Mouse (Mus musculus) testis, postnatal 10 days (tissue): ENCODE measurements at regions not wholly inside any gene's neighbourhood (a gene's known extent, or its start where the extent isn't known, plus 50 kb on each side); places are given as distances from the start of the nearest gene placed in this dataset.

Experiments
- DNase-seq: peaks from one replicate; pipeline ENCODE4 v3.0.0; 2021; ENCODE audit warnings: low spot score

GRCm38 (mm10) chr7:64101679-64102078, 52.0 kb upstream of the Trpm1 start:
- no peak for DNase-seq

DNA sequence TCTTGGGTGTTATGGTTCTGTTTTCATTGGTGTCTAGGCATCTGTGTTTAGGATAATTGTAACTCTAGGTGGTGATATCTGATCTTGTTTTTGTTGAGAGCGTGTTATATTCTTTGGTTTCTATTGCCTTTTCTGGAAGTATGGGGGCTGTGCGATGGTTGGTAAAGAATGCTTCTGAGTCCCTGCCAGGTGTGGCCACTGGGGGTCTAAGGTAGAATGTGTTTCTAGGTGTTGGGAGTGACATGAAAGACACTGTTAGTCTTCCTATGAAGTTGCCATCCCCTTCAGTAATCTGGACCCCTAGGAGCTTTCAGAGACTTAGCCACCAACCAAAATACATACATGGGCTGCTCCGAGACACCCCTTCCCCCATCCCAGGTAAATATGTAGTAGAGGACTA, 54.0 kb upstream of the Trpm1 start:
- DNase-seq, result no peak

DNA sequence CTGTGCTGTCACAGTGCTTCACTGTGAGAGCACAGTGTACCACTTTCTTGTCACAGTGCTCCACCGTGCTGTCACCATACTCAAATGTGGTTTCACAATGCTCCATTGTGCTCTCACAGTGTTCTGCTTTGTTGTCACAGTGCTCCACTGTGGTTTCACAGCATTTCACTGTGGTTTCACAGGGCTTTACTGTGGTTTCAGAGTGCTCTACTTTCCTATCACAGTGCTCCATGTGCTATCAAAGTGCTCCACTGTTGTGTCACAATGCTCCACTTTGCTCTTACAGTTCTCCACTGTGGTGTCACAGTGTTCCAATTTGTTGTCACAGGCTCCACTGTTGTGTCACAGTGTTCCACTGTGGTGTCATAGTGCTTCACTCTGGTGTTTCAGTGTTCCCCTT, 63.6 kb upstream of the Trpm1 start:
- no peak for DNase-seq

- DNase-seq, result no peak
These were observed 64.6 kb upstream of the Trpm1 start for GRCm38 (mm10) chr7:64089034-64089433.

DNA sequence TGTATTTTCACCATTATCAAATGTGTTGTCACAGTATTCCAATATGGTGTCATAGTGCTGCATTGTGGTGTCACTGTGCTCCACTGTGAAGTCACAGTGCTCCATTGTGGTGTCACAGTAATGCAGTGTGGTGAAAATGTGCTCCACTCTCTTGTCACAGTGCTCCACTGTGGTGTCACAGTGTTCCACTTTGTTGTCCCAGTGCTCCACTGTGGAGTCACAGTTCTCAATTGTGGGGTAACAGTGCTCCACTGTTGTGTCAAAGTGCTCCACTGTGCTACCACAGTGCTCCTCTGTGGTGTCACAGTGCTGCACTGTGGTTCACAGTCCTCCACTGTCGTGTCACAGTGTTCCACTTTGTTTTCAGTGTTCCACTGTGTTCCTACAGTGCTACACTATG, 69.7 kb upstream of the Trpm1 start:
- DNase-seq, result peak; percentile 17

DNA sequence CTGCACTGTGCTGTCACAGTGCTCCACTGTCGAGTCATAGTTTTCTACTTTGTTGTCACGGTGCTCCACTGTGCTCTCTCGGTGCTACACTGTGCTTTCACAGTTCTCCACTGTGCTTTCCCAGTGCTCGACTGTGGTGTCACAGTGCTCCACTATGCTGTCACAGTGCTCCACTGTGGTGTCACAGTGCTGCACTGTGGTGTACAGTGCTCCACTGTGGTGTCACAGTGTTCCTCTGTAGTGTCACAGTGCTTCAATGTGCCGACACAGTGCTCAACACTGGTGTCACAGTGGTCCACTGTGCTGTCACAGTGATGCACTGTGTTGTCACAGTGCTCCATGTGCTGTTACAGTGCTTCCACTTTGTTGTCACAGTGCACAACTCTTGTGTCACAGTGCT, 71.0 kb upstream of the Trpm1 start:
- peak; percentile 17 for DNase-seq

GRCm38 (mm10) chr7:64082201-64082600, 71.4 kb upstream of the Trpm1 start:
- DNase-seq, result peak; percentile 11

- peak; percentile 22 for DNase-seq
These were observed 72.0 kb upstream of the Trpm1 start for GRCm38 (mm10) chr7:64081618-64082017.

DNA sequence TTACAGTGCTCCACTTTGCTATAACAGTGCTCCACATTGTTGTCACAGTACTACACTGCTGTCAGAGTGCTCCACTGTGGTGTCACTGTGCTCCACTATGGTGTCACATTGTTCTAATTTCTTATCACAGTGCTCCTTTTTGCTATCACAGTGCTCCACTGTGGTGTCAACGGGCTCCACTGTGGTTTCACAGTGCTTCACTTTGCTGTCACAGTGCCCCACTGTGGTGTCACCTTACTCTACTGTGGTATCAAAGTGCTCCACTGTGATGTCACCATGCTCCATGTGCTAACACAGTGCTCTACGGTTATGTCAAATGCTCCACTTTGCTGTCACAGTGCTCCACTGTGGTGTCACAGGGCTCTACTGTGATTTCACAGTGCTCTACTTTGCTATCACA, 72.6 kb upstream of the Trpm1 start:
- DNase-seq, result peak; percentile 12

DNA sequence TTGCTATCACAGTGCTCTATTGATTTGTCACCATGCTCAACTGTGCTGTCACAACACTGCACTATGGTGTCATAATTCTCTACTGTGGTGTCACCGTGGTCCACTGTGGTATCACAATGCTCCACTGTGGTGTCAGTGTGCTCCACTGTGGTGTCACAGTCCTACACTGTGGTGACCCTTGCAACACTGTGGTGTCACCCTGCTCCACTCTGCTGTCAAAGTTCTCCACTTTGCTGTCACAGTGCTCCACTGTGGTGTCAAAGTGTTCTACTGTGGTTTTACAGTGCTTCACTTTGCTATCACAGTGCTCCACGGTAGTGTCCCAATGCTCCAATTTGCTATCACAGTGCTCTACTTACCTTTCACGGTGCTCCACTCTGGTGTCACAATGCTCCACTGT, 74.3 kb upstream of the Trpm1 start:
- peak; percentile 14 for DNase-seq

DNA sequence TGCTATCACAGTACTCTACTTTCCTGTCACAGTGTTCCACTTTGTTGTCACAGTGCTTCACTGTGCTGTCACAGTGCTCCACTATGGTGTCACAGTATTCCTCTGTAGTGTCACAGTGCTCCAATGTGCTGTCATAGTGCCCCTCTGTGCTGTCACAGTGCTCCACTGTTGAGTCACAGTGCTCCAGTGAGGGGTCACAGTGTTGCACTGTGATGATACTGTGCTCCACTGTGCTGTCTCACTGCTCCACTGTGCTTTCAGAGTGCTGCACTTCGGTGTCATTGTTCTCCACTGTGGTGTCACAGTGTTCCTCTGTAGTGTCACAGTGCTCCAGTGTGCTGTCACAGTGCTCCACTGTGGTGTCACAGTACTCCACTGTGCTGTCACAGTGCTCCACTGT, 75.0 kb upstream of the Trpm1 start:
- peak; percentile 18 for DNase-seq

DNA sequence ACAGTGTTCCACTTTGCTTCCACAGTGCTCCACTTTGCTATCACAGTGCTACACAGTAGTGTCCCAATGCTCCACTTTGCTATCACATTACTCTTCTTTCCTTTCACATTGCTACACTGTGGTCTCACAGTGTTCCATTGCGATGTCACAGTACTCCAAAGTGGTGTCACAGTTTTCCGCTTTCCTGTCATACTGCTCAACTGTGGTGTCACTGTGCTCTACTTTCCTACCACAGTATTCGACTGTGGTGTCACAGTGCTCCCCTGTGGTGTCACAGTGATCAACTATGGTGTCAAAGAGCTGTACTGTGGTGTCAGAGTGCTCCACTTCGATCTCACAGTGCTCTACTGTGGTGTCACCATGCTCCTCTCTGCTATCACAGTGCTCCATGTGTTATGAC, 76.1 kb upstream of the Trpm1 start:
- DNase-seq, result peak; percentile 41

DNA sequence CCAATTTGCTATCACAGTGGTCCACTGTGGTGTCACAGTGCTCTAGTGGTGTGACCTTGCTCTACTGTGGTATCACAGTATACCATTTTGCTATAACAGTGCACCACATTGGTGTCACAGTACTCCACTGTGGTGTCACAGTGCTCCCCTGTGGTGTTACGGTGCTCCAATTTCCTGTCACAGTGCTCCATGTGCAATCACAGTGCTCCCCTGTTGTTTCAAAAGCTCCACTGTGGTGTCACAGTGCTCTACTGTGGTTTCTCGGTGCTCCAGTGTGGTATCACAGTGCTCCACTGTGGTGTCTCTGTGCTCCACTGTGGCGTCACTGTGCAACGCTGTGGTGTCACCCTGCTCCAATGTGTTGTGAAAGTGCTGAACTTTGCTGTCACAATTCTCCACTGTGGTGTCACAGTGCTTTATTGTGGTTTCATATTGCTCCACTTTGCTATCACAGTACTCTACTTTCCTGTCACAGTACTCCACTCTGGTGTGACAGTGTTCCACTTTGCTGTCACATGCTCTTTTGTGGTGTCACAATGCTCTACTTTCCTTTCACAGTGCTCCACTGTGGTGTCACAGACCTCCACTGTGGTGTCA, 76.8 kb upstream of the Trpm1 start:
- DNase-seq, result peak; percentile 7

DNA sequence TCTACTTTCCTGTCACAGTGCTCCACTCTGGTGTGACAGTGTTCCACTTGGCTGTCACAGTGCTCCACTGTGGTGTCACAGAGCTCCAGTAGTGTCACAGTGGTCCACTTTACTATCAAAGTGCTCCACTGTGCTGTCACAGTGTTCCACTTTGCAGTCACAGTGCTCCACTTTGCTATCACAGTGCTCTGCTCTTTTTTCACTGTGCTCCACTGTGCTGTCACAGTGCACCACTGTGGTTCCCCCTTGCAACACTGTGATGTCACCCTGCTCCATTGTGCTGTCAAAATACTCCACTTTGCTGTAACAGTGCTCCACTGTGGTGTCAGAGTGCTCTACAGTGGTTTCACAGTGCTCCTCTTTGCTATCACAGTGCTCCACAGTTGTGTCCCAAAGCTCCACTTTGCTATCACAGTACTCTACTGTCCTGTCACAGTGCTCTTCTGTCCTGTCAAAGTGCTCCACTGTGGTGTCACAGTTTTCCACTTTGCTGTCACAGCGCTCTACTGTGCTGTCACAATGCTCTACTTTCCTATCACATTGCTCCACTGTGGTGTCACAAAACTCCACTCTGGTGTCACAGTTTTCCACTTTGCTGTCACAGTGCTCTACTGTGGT, 77.8 kb upstream of the Trpm1 start:
- peak; percentile 15 for DNase-seq

DNA sequence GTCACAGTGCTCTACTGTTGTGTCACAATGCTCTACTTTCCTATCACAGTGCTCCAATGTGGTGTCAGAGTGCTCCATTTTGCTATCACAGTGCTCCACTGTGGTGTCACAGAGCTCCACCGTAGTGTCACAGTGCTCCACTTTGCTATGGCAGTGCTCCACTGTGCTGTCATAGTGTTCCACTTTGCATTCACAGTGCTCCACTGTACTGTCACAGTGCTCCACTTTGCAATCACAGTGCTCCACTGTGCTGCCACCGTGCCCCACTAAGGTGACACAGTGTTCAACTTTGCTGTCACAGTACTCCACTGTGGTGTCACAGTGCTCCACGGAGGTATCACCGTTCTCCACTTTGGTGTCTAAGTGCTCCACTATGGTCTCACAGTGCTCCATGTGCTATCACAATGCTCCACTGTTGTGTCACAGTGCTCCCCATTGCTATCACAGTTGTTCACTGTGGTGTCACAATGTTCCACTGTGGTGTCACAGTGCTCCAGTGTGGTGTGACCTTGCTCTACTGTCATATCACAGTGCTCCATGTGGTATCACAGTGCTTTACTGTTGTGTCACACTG, 78.9 kb upstream of the Trpm1 start:
- peak; percentile 24 for DNase-seq

GRCm38 (mm10) chr7:64074186-64074585, 79.4 kb upstream of the Trpm1 start:
- DNase-seq, result peak; percentile 26

GRCm38 (mm10) chr7:64073781-64074180, 79.9 kb upstream of the Trpm1 start:
- DNase-seq, result peak; percentile 15

- DNase-seq, result no peak
These were observed 82.7 kb upstream of the Trpm1 start for GRCm38 (mm10) chr7:64070930-64071329.

- no peak for DNase-seq
These were observed 87.9 kb upstream of the Trpm1 start for GRCm38 (mm10) chr7:64065529-64066247.

GRCm38 (mm10) chr7:64064460-64065241, 89.0 kb upstream of the Trpm1 start:
- no peak for DNase-seq

- DNase-seq, result no peak
These were observed 92.5 kb upstream of the Trpm1 start for GRCm38 (mm10) chr7:64061170-64061569.

GRCm38 (mm10) chr7:64060582-64060981, 93.1 kb upstream of the Trpm1 start:
- no peak for DNase-seq
